Mouse (Mus musculus): ENCODE data around the gene Cldn9. TPM values are rescaled to one million over a fixed set of nuclear protein-coding genes. Genes with fewer than 3 reads are reported as not detected.

Cldn9 gene
- polyA plus RNA-seq, 1 experiment from 2014 or later, result 1.8 TPM

DNA sequence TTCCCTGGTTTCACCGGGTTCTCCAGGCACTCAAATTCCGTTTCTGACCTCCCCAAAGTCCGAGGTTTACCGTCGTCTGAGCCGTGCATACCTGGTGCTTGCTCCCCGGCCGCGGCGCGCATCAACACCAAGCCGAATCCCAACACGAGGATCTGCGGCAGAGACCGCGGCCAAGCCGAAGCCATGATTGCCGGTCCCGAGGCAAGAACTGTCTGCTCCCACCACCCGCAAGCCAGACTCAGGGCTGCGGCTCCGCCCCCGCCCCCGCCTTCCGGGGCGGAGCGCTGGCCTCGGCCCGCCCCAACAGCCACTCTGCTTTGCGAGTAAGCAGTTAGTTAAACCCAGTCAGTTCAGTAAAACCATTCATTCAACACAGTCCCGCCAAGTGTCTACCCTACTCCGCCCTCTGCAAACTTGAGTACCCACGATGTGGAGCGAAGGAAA, 6.6 kb downstream of the Cldn9 start, which contains the start of gene Tnfrsf12a:
Gene Tnfrsf12a (minus strand): TSS at position 233 of the 444 bp plus-strand sequence.
- H3K27me3 ChIP-seq (replicated peaks), result peaks cover 26% of the 10 kb centered on the region

DNA sequence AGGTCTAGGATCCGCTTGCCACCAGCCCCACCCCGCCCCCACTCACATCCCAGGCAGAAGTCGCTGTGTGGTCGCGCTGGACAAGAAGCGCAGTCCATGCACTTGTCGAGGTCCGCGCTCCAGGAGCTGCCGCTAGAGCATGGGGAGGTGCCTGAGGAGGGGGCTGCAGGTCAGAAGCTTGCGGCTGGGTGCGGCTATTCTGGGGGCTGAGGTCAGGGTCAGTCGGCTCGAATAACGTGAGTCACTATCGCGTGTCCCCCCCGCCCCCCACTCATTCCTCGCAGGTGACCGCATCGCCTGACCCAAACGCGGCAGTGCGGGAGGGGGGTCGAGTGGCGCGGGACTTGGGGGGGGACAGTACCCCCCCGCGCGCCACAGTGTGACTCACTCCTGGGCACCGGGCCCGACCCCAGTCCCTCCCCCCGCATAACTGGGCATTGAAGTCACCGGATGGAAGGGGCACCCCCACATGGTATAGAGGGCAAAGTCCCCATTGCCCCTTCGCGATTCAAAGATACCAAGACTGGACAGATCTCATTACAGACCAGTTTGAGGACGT, 7.3 kb downstream of the Cldn9 start:
- peak overlapping the region; percentile 96 for H3K4me2 ChIP-seq
- H3K27me3 ChIP-seq (replicated peaks), result peaks cover 21% of the 10 kb centered on the region
- H3K36me3 ChIP-seq, result no peaks in the 10 kb centered on the region
- no peaks in the 10 kb centered on the region for H3K9me3 ChIP-seq
- H3K9ac ChIP-seq, result no peak overlapping the region; the same call in 1 of the 2 replicates
- H3K4me3 ChIP-seq (replicated peaks), result peak overlapping the region; percentile 69
- H3K4me1 ChIP-seq, result peaks cover 51% of the 10 kb centered on the region
- WGBS, result under 1% methylated on average over 37 of the region's 37 CpGs
- no peak for ATAC-seq (ENCODE audit: insufficient read depth, low FRiP score, low read depth)
- H3K27ac ChIP-seq, result peak overlapping the region; percentile 83

More for the DNA sequence above, 6.6 kb downstream of the Cldn9 start, which contains the start of gene Tnfrsf12a:
- H3K4me2 ChIP-seq, result peak within 1 kb of the TSS; percentile 96
- peak within 1 kb of the TSS; percentile 83 for H3K27ac ChIP-seq
- peak within 1 kb of the TSS; percentile 44; the same call in 1 of the 2 replicates for H3K9ac ChIP-seq
- ATAC-seq (ENCODE audit: insufficient read depth, low FRiP score, low read depth), result peak; percentile 54
- WGBS, result under 1% methylated on average over 34 of the region's 34 CpGs
- peak within 1 kb of the TSS; percentile 69 for H3K4me3 ChIP-seq (replicated peaks)
- H3K9me3 ChIP-seq, result no peaks in the 10 kb centered on the region
- H3K4me1 ChIP-seq, result peaks cover 56% of the 10 kb centered on the region
- H3K36me3 ChIP-seq, result no peaks in the 10 kb centered on the region

DNA sequence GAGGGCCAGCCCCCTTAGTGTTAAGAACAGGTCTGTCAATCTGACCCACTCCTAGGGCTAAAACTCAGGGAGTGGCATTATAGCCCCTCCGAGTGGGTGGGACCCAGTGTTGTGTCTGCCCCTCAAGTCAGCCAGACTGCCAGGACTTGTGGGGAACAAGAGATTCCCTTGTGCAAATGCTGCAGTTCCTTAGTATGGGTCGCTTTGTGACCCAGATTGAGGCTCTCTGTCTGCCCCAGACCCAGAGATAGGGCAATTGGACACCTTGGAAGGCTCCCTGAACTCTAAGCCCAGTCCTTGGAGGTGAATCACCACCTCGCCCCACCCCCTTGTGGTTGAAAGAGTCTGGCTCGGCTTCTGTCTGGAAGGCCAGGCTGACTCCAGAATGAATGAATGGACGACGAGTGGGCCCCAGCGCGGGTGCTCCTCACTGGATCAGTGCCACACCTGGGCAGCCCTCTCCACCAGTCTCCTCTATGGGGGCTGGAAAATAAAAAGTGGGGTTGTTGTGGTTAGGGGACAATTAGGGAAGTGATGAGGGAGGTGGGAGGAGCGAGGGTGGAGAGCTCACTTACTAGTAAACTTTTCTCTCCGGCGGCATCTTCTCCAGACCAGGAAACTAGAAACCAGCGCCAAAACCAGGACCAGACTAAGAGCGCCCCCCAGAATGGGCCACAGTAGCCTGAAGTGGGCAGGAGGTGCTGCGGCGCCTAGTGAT, 8.1 kb downstream of the Cldn9 start:
- peaks cover 16% of the 10 kb centered on the region for H3K27me3 ChIP-seq (replicated peaks)
- H3K27ac ChIP-seq, result peak overlapping the region; percentile 83
- peak overlapping the region; percentile 96 for H3K4me2 ChIP-seq
- peak overlapping the region; percentile 69 for H3K4me3 ChIP-seq (replicated peaks)
- no peaks in the 10 kb centered on the region for H3K36me3 ChIP-seq
- WGBS, result 15% methylated on average over 15 of the region's 15 CpGs
- no peak for ATAC-seq (ENCODE audit: insufficient read depth, low FRiP score, low read depth)
- no peaks in the 10 kb centered on the region for H3K9me3 ChIP-seq
- peaks cover 47% of the 10 kb centered on the region for H3K4me1 ChIP-seq
- H3K9ac ChIP-seq, result no peak overlapping the region

- Histone ChIP-seq H3K9me3 (no peaks in the 10 kb centered on the region), H3K36me3 (peaks cover 2% of the 10 kb centered on the region; the same call in 1 of the 2 replicates), H3K27me3 (replicated peaks) (peaks cover 10% of the 10 kb centered on the region), H3K4me3 (replicated peaks) (peak overlapping the region; percentile 72), H3K4me1 (peaks cover 47% of the 10 kb centered on the region), H3K9ac (peak overlapping the region; percentile 9; the same call in 1 of the 2 replicates), H3K27ac (peak overlapping the region; percentile 83), H3K4me2 (peak overlapping the region; percentile 96)
- ATAC-seq (ENCODE audit: insufficient read depth, low FRiP score, low read depth), result no peak
- WGBS, result 30% methylated on average over 5 of the region's 5 CpGs
These were observed 8.7 kb downstream of the Cldn9 start for GRCm38 (mm10) chr17:23675127-23675526.

GRCm38 (mm10) chr17:23674271-23674952, 9.4 kb downstream of the Cldn9 start:
- WGBS, result 37% methylated on average over 9 of the region's 9 CpGs
- peaks cover 45% of the 10 kb centered on the region for H3K4me1 ChIP-seq

GRCm38 (mm10) chr17:23673424-23674073, 10.3 kb downstream of the Cldn9 start, which contains the start of the genes Hcfc1r1 and Thoc6:
Gene Hcfc1r1, plus strand, starts transcription at chr17:23673596.
Gene Thoc6, minus strand, starts transcription at chr17:23673882.
- peak within 1 kb of the TSS; percentile 83 for H3K27ac ChIP-seq
- WGBS, result under 1% methylated on average over 45 of the region's 45 CpGs
- peak; percentile 93 for ATAC-seq (ENCODE audit: insufficient read depth, low FRiP score, low read depth)
- H3K36me3 ChIP-seq, result peaks cover 13% of the 10 kb centered on the region
- H3K9ac ChIP-seq, result peak within 1 kb of the TSS; percentile 52
- peaks cover 40% of the 10 kb centered on the region for H3K4me1 ChIP-seq
- peaks cover 3% of the 10 kb centered on the region; the same call in 1 of the 2 replicates for H3K27me3 ChIP-seq (replicated peaks)
- H3K4me3 ChIP-seq (replicated peaks), result peak within 1 kb of the TSS; percentile 72
- H3K9me3 ChIP-seq, result no peaks in the 10 kb centered on the region
- H3K4me2 ChIP-seq, result peak within 1 kb of the TSS; percentile 96

More at GRCm38 (mm10) chr17:23674271-23674952, 9.4 kb downstream of the Cldn9 start:
- Histone ChIP-seq H3K4me2 (peak overlapping the region; percentile 96), H3K9me3 (no peaks in the 10 kb centered on the region), H3K27ac (peak overlapping the region; percentile 83), H3K4me3 (replicated peaks) (peak overlapping the region; percentile 72), H3K27me3 (replicated peaks) (peaks cover 7% of the 10 kb centered on the region), H3K36me3 (peaks cover 7% of the 10 kb centered on the region; the same call in 1 of the 2 replicates), H3K9ac (peak overlapping the region; percentile 52)
- ATAC-seq (ENCODE audit: insufficient read depth, low FRiP score, low read depth), result no peak

- Histone ChIP-seq H3K4me1 (peaks cover 40% of the 10 kb centered on the region), H3K9ac (no peak overlapping the region), H3K27me3 (replicated peaks) (no peaks in the 10 kb centered on the region), H3K4me2 (peak overlapping the region; percentile 96), H3K4me3 (replicated peaks) (peak overlapping the region; percentile 72), H3K27ac (no peak overlapping the region), H3K36me3 (peaks cover 13% of the 10 kb centered on the region), H3K9me3 (no peaks in the 10 kb centered on the region)
- 62% methylated on average over 3 of the region's 3 CpGs for WGBS
- no peak for ATAC-seq (ENCODE audit: insufficient read depth, low FRiP score, low read depth)
These were observed 11.1 kb downstream of the Cldn9 start for GRCm38 (mm10) chr17:23672761-23673160.

- H3K36me3 ChIP-seq, result peaks cover 20% of the 10 kb centered on the region
- WGBS, result 85% methylated on average over 3 of the region's 3 CpGs
- no peak for ATAC-seq (ENCODE audit: insufficient read depth, low FRiP score, low read depth)
These were observed 12.3 kb downstream of the Cldn9 start for GRCm38 (mm10) chr17:23671519-23671918.

DNA sequence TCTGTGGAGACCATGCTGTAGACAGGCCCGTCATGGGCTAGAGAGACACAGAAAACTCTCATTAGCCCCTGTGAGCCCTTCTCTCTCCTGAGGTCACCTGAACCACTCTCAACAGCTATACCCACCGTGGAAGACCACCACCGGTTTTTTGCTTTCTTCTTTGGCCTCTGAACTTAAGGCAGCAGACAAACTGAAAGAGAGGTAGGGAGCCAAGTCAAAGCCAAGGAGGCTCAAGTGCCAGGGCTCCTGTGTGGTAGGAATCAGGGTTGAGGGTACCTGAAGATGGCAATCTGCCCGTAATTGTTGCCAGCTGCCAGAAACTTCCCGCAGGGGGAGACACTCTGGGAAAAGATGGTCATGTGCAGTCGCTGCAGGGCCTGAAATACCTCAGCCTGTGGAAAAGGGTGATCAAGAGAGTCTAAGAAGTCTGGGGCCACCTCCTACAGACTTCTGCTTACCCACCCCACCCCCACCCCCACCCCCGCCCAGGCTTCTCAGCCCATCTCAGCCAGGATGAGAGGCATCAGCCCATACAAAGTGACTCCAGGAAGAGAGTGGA, 13.2 kb downstream of the Cldn9 start:
- Histone ChIP-seq H3K4me3 (replicated peaks) (no peak overlapping the region), H3K27me3 (replicated peaks) (no peaks in the 10 kb centered on the region), H3K9ac (no peak overlapping the region), H3K4me2 (no peak overlapping the region), H3K4me1 (peaks cover 23% of the 10 kb centered on the region), H3K9me3 (no peaks in the 10 kb centered on the region), H3K36me3 (peaks cover 20% of the 10 kb centered on the region), H3K27ac (no peak overlapping the region)
- no peak for ATAC-seq (ENCODE audit: insufficient read depth, low FRiP score, low read depth)
- WGBS, result 90% methylated on average over 7 of the region's 7 CpGs

More at GRCm38 (mm10) chr17:23671519-23671918, 12.3 kb downstream of the Cldn9 start:
- Histone ChIP-seq H3K9me3 (no peaks in the 10 kb centered on the region), H3K4me2 (no peak overlapping the region), H3K4me3 (replicated peaks) (no peak overlapping the region), H3K27me3 (replicated peaks) (no peaks in the 10 kb centered on the region), H3K9ac (no peak overlapping the region), H3K27ac (no peak overlapping the region), H3K4me1 (peaks cover 32% of the 10 kb centered on the region)

GRCm38 (mm10) chr17:23665511-23665910, 18.3 kb downstream of the Cldn9 start:
- H3K9ac ChIP-seq, result no peak overlapping the region
- no peak for ATAC-seq (ENCODE audit: insufficient read depth, low FRiP score, low read depth)
- H3K27ac ChIP-seq, result no peak overlapping the region
- no peaks in the 10 kb centered on the region for H3K9me3 ChIP-seq
- peaks cover 16% of the 10 kb centered on the region for H3K27me3 ChIP-seq (replicated peaks)
- H3K36me3 ChIP-seq, result peaks cover 20% of the 10 kb centered on the region
- 80% methylated on average over 14 of the region's 14 CpGs for WGBS
- H3K4me1 ChIP-seq, result 0 out of 2 replicates have a peak, but pooled peaks cover 5% of the 10 kb centered on the region
- H3K4me3 ChIP-seq (replicated peaks), result no peak overlapping the region
- H3K4me2 ChIP-seq, result no peak overlapping the region

DNA sequence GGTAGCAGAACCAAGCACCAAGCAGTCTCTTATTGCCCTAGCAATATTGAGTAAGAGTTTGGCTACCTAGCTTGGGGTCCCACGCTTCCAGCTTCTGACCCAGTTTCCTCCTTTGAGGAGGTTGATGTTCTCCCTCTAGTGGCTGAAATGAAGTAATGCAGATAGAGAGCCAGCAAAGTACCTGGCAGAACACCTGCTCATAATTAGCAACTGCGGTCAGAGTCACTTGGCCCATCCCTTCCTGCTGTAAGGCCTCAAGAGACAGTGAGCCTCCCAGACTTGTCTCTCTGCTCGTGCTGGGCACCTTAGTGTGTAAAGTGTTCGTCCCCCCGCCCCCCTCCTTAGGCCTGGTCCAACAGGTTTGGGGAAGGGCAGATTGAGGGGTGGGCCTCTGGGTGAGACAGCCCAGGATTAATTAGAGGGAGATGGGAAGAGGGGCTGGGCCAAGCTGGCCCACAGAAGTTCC, 19.2 kb downstream of the Cldn9 start:
- Histone ChIP-seq H3K9me3 (no peaks in the 10 kb centered on the region), H3K4me3 (replicated peaks) (no peak overlapping the region), H3K4me2 (no peak overlapping the region), H3K9ac (no peak overlapping the region), H3K36me3 (peaks cover 13% of the 10 kb centered on the region), H3K27me3 (replicated peaks) (peaks cover 25% of the 10 kb centered on the region), H3K27ac (no peak overlapping the region), H3K4me1 (0 out of 2 replicates have a peak, but pooled peaks cover 5% of the 10 kb centered on the region)
- ATAC-seq (ENCODE audit: insufficient read depth, low FRiP score, low read depth), result peak; percentile 14; the same call in 1 of the 2 replicates
- WGBS, result 12% methylated on average over 5 of the region's 5 CpGs
